Mouse (Mus musculus) large intestine, adult 2 months (tissue): ENCODE measurements around the gene Tfg. TPM values are rescaled to one million over a fixed set of nuclear protein-coding genes. Genes with fewer than 3 reads are reported as not detected.

ENCODE experiments used
- DNase-seq: peaks from one replicate; pipeline ENCODE4 v3.0.0-alpha.2; 2012; ENCODE audit warnings: low read depth, low spot score
- WGBS: fragments of 180-500 bp; shearing (Covaris S2); methylation state at CpG from one replicate; pipeline ENCODE4 v1.1.7; 2018; 5-methylcytosine and 5-hydroxymethylcytosine counted together
- polyA plus RNA-seq: library from polyadenylated mRNA; depleted of rRNA; stranded (reverse); fragments of >200 nt; gene quantifications from 2 replicates; pipeline ENCODE4 v1.2.3, GENCODE M21; 2012; rRNA removed

The Tfg gene
- 111 and 240 TPM in 2 replicates for polyA plus RNA-seq

- under 1% methylated on average over 62 of the region's 62 CpGs for WGBS
- DNase-seq = peak; percentile 97
Observed at GRCm38 (mm10) chr16:56717224-56718200, at the start of gene Tfg. Gene Tfg, minus strand, starts transcription at chr16:56717450.

- WGBS = 45% methylated on average over 1 of the region's 1 CpGs
- no peak for DNase-seq
Observed at GRCm38 (mm10) chr16:56729060-56729459, 11.8 kb upstream of the Tfg start.

- no peak for DNase-seq
- WGBS = 68% methylated on average over 10 of the region's 10 CpGs
Observed at GRCm38 (mm10) chr16:56724927-56725326, 7.7 kb upstream of the Tfg start.

GRCm38 (mm10) chr16:56722357-56722756 lies 5.1 kb upstream of the Tfg start:
- WGBS = 19% methylated on average over 4 of the region's 4 CpGs
- no peak for DNase-seq

GRCm38 (mm10) chr16:56719031-56719430 lies 1.8 kb upstream of the Tfg start:
- DNase-seq = no peak

GRCm38 (mm10) chr16:56716557-56717179 lies 582 bp downstream of the Tfg start:
- no peak for DNase-seq
- 1% methylated on average over 36 of the region's 38 CpGs for WGBS

- 21% methylated on average over 3 of the region's 3 CpGs for WGBS
- DNase-seq = no peak
Observed at GRCm38 (mm10) chr16:56715608-56716007, 1.6 kb downstream of the Tfg start.

- WGBS = 49% methylated on average over 3 of the region's 3 CpGs
- no peak for DNase-seq
Observed at GRCm38 (mm10) chr16:56710071-56710470, 7.2 kb downstream of the Tfg start.

GRCm38 (mm10) chr16:56705731-56706130 lies 11.5 kb downstream of the Tfg start:
- 74% methylated on average over 3 of the region's 3 CpGs for WGBS
- no peak for DNase-seq

- 94% methylated on average over 3 of the region's 3 CpGs for WGBS
- DNase-seq = no peak
Observed at GRCm38 (mm10) chr16:56700898-56701297, 16.4 kb downstream of the Tfg start.

GRCm38 (mm10) chr16:56696448-56696847 lies 20.8 kb downstream of the Tfg start:
- no peak for DNase-seq
- 70% methylated on average over 2 of the region's 2 CpGs for WGBS

GRCm38 (mm10) chr16:56690715-56691114 lies 26.5 kb downstream of the Tfg start:
- 82% methylated on average over 7 of the region's 7 CpGs for WGBS
- DNase-seq = no peak

- WGBS = 89% methylated on average over 5 of the region's 5 CpGs
Observed at GRCm38 (mm10) chr16:56686747-56687146, 30.5 kb downstream of the Tfg start.

GRCm38 (mm10) chr16:56681010-56681645 lies 36.1 kb downstream of the Tfg start:
- no peak for DNase-seq
- WGBS = 85% methylated on average over 8 of the region's 8 CpGs

More at GRCm38 (mm10) chr16:56686747-56687146, 30.5 kb downstream of the Tfg start:
- no peak for DNase-seq

- WGBS = 60% methylated on average over 4 of the region's 4 CpGs
- DNase-seq = no peak
Observed at GRCm38 (mm10) chr16:56677146-56677545, 40.1 kb downstream of the Tfg start.

GRCm38 (mm10) chr16:56673420-56673819 lies 43.8 kb downstream of the Tfg start:
- no peak for DNase-seq
- WGBS = 78% methylated on average over 2 of the region's 2 CpGs

GRCm38 (mm10) chr16:56670941-56671340 lies 46.3 kb downstream of the Tfg start:
- no peak for DNase-seq
- 63% methylated on average over 8 of the region's 8 CpGs for WGBS

GRCm38 (mm10) chr16:56669520-56669919 lies 47.7 kb downstream of the Tfg start:
- no peak for DNase-seq
- WGBS = 74% methylated on average over 5 of the region's 5 CpGs

GRCm38 (mm10) chr16:56658866-56659265 lies 58.4 kb downstream of the Tfg start:
- no peak for DNase-seq

- 52% methylated on average over 12 of the region's 12 CpGs for WGBS
- DNase-seq = no peak
Observed at GRCm38 (mm10) chr16:56655193-56655910, 61.9 kb downstream of the Tfg start.
